Mouse (Mus musculus) T-cell, adult 66 days (primary cell): ENCODE results near the gene Sidt2. TPM values are rescaled to one million over a fixed set of nuclear protein-coding genes. Genes with fewer than 3 reads are reported as not detected.

Source experiments
- total RNA-seq, 2 experiments: library from RNA; stranded (reverse); gene quantifications; 3 replicates in 1 of 2; 4 replicates in 1 of 2; pipeline ENCODE4 v1.2.4; 2023

The Sidt2 gene
- total RNA-seq, result 100 to 1,000 TPM; 290 to 308 TPM

DNA sequence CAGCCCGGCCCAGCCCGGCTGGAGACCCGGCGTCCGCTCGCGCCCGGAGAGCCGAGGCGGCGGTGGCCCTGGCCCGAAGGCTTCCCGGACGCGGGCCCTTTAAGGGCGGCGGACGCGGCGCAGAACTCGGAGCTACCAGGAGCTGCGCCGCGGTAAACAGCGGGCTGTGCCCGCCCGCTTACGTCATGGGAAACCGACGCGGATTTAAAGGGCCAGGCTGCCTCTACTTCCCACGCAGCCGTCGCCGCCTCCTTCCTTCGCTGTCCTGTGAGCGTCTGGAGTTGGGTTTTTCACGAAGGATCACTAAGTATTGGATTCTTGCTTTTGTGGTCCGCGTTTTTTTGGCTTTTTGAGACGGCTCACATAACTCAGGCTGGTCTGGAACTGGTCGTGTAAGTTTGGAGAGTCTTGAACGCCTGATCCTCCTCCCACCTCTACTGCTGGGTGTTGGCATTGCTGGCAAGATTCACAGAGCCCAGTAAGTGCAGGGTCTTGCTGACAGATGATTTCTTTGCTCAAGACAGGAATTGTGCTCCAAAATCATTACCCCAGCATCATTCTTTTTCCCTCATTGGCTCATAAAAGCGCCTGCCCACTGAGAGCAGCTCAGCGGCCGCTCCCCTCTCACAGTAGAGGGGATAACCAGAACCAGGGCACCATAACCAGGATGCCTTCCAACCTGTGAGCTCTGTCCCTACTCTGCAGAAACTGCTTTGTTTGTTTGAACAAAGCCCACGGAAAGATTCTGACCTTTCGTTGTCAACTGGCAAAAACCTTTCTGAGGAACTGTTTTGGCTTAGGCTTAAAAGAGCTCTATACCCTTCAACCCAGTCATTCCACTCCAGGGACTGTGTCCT, at the start of gene Sidt2:
TSS of gene Sidt2 (minus strand) at position 152 of the 857 bp plus-strand sequence.

DNA sequence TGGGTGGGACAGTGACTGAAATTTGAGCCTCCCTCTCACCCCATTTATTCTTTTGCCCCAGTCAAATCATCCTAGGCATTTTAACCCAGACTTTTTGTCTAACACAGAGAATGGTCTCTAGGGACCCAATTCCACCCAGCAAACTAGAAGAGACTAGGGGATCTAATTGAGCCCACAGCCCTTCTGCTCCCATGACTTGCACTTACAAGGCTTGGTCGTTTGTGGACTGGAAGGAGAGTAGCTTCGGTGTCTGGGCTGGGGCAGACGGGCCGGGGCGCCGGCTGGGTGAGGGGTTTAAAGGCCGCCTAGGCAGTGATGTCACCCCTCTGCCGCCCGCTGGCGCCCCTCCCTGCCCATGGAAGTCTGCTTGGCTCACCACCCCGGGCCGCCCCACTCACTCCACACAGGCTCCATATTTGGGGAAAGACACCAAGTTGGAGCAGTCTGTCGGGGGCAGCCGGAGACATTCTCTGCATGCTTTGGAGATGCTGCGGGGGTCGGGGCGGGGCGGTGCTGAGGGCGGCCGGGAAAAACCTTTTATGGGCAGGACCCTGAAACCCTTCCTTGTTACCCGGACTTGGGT, 19.3 kb downstream of the Sidt2 start, which contains the start of gene Tagln:
TSS of gene Tagln (minus strand) at position 431 of the 583 bp plus-strand sequence.

DNA sequence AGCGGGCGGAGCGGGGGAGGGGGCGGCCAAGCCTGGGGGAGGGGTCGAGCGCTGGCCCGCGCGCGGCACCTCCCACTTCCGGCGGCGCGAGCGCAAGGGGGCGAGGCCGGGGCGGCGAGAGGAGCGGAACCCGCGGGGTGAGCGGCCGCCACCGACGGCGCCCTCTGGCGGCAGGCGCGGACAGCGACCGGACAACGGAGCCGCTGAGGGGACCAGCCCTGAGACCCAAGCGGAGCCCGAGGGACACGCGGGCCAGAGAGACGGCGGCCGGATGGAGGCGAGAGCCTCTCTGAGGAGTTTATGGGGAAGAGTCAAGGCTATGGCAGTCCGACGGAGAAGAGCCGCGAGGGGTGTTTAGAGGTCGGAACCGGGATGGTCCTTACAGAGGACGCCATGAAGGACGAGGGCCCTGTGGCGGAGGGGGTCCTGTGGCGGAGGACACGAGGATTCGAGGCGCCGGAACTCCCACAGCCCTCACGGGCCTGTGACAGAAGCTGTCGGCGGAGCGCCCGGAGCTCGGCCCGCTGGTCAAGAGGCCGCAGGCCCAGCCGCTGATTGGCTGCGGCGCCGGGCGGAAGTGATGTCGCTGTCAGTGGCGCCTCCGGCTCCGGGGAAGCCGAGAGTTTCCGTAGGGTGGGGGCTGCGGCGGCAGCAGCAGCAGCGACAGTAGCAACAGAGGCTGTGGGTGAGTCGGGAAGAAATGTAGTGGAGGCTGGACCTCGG, 48.5 kb downstream of the Sidt2 start, which contains the start of the genes Pcsk7 and Rnf214:
TSS of gene Pcsk7 (plus strand) at position 143 of the 723 bp plus-strand sequence.
TSS of gene Rnf214 (minus strand) at position 557 of the 723 bp plus-strand sequence.

Other genes starting within 250 kb of the Sidt2 start
- gene Cep164, start 126.6 kb downstream of the Sidt2 start, total RNA-seq, result 10 to 100 TPM; 39.4 to 41.4 TPM
- 1 to 10 TPM; 1.7 to 2.6 TPM for gene Bace1, start 116.7 kb downstream of the Sidt2 start, total RNA-seq
- gene Pcsk7, start 48.8 kb downstream of the Sidt2 start, total RNA-seq, result 10 to 100 TPM; 76.1 to 82.6 TPM
- gene Rnf214, start 48.3 kb downstream of the Sidt2 start, total RNA-seq, result 10 to 100 TPM; 37.9 to 41.9 TPM
- 1 to 10 TPM; 1.3 to 1.9 TPM for gene Tagln, start 19.2 kb downstream of the Sidt2 start, total RNA-seq
- gene Pafah1b2, start 57.4 kb upstream of the Sidt2 start, total RNA-seq, result 10 to 100 TPM; 61.0 to 73.3 TPM
- 10 to 100 TPM; 65.8 to 66.8 TPM for gene Sik3, start 57.6 kb upstream of the Sidt2 start, total RNA-seq